Mouse (Mus musculus) forebrain, postnatal 0 days (tissue): ENCODE results near the gene Hist1h4a. TPM values are rescaled to one million over a fixed set of nuclear protein-coding genes. Genes with fewer than 3 reads are reported as not detected.
"Not testable (repeated sequence)": the region's sequence is repeated elsewhere in the genome, so short reads cannot be mapped to it uniquely, and the experiment has no call there.

Experiments used
- ATAC-seq: fragments of 200-750 bp; cut with Nextera tagmentation; 2 replicates; pipeline ENCODE4 v1.8.0; 2017; ENCODE audit warnings: mild to moderate bottlenecking, moderate library complexity
- DNase-seq: peaks from one replicate; pipeline ENCODE4 v3.0.0-alpha.2; 2015
- H3K27ac ChIP-seq: fragments of 300-500 bp; sonication (generic); 2 replicates; pipeline ENCODE4 v1.5.1; 2014; ENCODE audit warnings: low read depth, mild to moderate bottlenecking, antibody characterized with exemption, low read length, moderate library complexity, mixed read lengths
- H3K27me3 ChIP-seq: fragments of 300-500 bp; sonication (generic); 2 replicates; pipeline ENCODE4 v1.6.1; 2014; ENCODE audit warnings: mild to moderate bottlenecking, low read length, mixed read lengths; ENCODE audit not compliant: insufficient read depth
- H3K36me3 ChIP-seq: fragments of 300-500 bp; sonication (generic); 2 replicates; pipeline ENCODE4 v1.6.1; 2014; ENCODE audit warnings: mild to moderate bottlenecking, moderate library complexity; ENCODE audit not compliant: insufficient read depth
- H3K4me1 ChIP-seq: fragments of 300-500 bp; sonication (generic); 2 replicates; pipeline ENCODE4 v1.6.1; 2014; ENCODE audit warnings: antibody characterized with exemption; ENCODE audit not compliant: insufficient read depth
- H3K4me2 ChIP-seq: fragments of 300-500 bp; sonication (generic); 2 replicates; pipeline ENCODE4 v1.6.1; 2014; ENCODE audit warnings: low read depth, mild to moderate bottlenecking, moderate library complexity
- H3K4me3 ChIP-seq: fragments of 300-500 bp; sonication (generic); 2 replicates; pipeline ENCODE4 v1.5.1; 2014; ENCODE audit warnings: low read depth, low read length, mixed read lengths
- H3K9ac ChIP-seq: fragments of 300-500 bp; sonication (generic); 2 replicates; pipeline ENCODE4 v1.6.1; 2014; ENCODE audit warnings: mild to moderate bottlenecking
- H3K9me3 ChIP-seq: fragments of 300-500 bp; sonication (generic); 2 replicates; pipeline ENCODE4 v1.6.1; 2016; ENCODE audit warnings: low read length
- CTCF ChIP-seq: sonication (generic); IDR thresholded peaks from 2 replicates; pipeline ENCODE4 v1.5.1; 2016; ENCODE audit warnings: antibody characterized with exemption, control low read depth, low read depth
- WGBS: fragments of 180-500 bp; shearing (Covaris S2); extraction: QIAGEN DNeasy Blood & Tissue Kit; methylation state at CpG from one replicate; pipeline ENCODE4 v1.1.7; 2014; 5-methylcytosine and 5-hydroxymethylcytosine counted together
- polyA plus RNA-seq: library from polyadenylated mRNA; unstranded; fragments of >200 nt; fragmentation: Nextera tagmentation; extraction: Ambion mirVana; gene quantifications from 2 replicates; pipeline ENCODE4 v1.2.1, GENCODE M21; 2015
- total RNA-seq: library from RNA; depleted of rRNA; stranded (reverse); fragments of >200 nt; gene quantifications from 2 replicates; pipeline ENCODE4 v1.2.3, GENCODE M21; 2014

Gene Hist1h4a
- total and polyA plus RNA-seq, 2 experiments from 2014 or later = 303 TPM; not detected in 1

DNA sequence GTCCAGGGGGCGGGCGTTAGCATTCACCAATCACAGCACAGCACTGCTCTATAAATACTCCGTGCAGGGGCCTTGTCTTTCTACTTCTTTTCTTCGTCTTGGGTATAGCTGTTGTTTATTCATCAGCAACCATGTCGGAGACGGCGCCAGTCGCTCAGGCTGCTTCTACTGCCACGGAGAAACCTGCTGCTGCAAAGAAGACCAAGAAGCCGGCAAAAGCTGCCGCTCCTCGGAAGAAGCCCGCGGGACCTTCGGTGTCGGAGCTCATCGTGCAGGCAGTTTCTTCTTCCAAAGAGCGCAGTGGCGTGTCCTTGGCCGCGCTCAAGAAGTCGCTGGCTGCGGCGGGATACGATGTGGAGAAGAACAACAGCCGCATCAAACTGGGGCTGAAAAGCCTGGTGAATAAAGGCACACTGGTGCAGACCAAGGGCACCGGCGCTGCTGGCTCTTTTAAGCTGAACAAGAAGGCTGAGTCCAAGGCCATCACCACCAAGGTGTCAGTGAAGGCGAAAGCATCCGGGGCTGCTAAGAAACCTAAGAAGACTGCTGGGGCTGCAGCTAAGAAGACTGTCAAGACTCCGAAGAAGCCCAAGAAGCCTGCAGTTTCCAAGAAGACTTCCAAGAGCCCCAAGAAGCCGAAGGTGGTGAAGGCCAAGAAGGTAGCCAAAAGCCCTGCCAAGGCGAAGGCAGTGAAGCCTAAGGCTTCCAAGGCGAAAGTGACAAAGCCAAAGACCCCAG, 2.7 kb upstream of the Hist1h4a start, which contains the start of gene Hist1h1a:
Gene Hist1h1a, plus strand, starts transcription at position 81 of the 738 bp plus-strand sequence.
- H3K4me2 ChIP-seq = peak within 1 kb of the TSS; percentile 77
- peak; percentile 95 for DNase-seq
- H3K4me1 ChIP-seq = peaks cover 17% of the 10 kb centered on the region
- peak within 1 kb of the TSS; percentile 52 for H3K4me3 ChIP-seq
- H3K27ac ChIP-seq = peak within 1 kb of the TSS; percentile 91
- no peak for TF ChIP-seq CTCF
- peak; percentile 73 for ATAC-seq
- H3K9me3 ChIP-seq = no peaks in the 10 kb centered on the region
- H3K9ac ChIP-seq = peak within 1 kb of the TSS; percentile 66
- 4% methylated on average over 34 of the region's 34 CpGs for WGBS
- no peaks in the 10 kb centered on the region for H3K36me3 ChIP-seq
- H3K27me3 ChIP-seq = no peaks in the 10 kb centered on the region

DNA sequence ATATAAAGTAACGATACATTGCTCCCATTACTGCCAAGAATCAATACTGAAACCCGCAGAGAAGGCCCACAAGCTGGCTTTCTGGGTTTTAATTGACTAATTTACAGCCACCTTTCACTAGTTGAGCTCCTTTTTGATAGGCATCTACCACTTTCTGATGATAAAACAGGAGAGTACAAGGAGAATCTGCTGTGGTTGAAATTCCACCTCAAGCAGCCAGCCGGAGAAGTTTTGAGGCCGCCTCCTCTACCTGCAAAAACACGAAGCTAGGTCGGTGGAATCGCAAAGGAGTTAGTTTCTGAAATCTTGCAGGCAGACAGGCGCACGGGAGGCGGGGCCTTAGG, 2.2 kb upstream of the Hist1h4a start:
- Histone ChIP-seq H3K36me3 (no peaks in the 10 kb centered on the region), H3K9ac (peak overlapping the region; percentile 66), H3K4me2 (peak overlapping the region; percentile 77), H3K4me1 (peaks cover 17% of the 10 kb centered on the region), H3K27ac (peak overlapping the region; percentile 91), H3K9me3 (no peaks in the 10 kb centered on the region), H3K27me3 (no peaks in the 10 kb centered on the region), H3K4me3 (peak overlapping the region; percentile 52)
- TF ChIP-seq CTCF = no peak
- DNase-seq (no peak), ATAC-seq (no peak)
- under 1% methylated on average over 10 of the region's 10 CpGs for WGBS

- H3K27me3 ChIP-seq, H3K36me3 ChIP-seq, H3K9me3 ChIP-seq: not testable (repeated sequence)
- Histone ChIP-seq H3K27ac (peak within 1 kb of the TSS; percentile 91), H3K4me1 (peaks cover 17% of the 10 kb centered on the region), H3K4me2 (peak within 1 kb of the TSS; percentile 77), H3K9ac (peak within 1 kb of the TSS; percentile 66), H3K4me3 (peak within 1 kb of the TSS; percentile 52)
- 2% methylated on average over 24 of the region's 52 CpGs for WGBS
- peak; percentile 69 for ATAC-seq
- peak; percentile 89 for DNase-seq
Observed at GRCm38 (mm10) chr13:23761871-23762821, 1.1 kb upstream of the Hist1h4a start, which contains the start of gene Hist1h3a. Gene Hist1h3a, minus strand, starts transcription at chr13:23762386.

GRCm38 (mm10) chr13:23760240-23760971, 624 bp downstream of the Hist1h4a start:
- H3K9me3 ChIP-seq = no peaks in the 10 kb centered on the region
- 2% methylated on average over 19 of the region's 27 CpGs for WGBS
- ATAC-seq = peak; percentile 28
- H3K4me1 ChIP-seq = peaks cover 17% of the 10 kb centered on the region
- DNase-seq = peak; percentile 56
- H3K9ac ChIP-seq = peak overlapping the region; percentile 57
- H3K27me3 ChIP-seq = no peaks in the 10 kb centered on the region
- peak; percentile 47 for TF ChIP-seq CTCF
- H3K4me2 ChIP-seq = peak overlapping the region; percentile 77
- peak overlapping the region; percentile 83 for H3K27ac ChIP-seq
- H3K4me3 ChIP-seq = peak overlapping the region; percentile 52
- no peaks in the 10 kb centered on the region for H3K36me3 ChIP-seq

DNA sequence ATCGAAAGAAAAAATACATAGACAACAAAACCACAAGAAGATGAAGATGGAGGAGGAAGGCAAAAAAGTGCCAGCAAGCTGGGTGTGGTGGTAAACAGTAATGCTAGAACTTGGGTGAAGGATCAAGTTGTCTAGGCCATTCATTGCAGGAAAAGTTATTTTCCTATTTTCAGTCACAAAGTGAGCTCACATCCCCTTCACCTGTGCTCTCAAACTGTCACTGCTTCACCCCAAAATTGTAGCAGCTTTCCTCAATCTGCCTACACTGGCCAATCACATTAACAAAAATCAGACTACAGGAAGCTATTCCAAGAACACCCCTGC, 1.2 kb downstream of the Hist1h4a start:
- H3K9me3 ChIP-seq = no peaks in the 10 kb centered on the region
- H3K27me3 ChIP-seq = no peaks in the 10 kb centered on the region
- H3K9ac ChIP-seq = 0 out of 2 replicates have a peak overlapping the region, but pooled peaks have one; percentile 57
- ATAC-seq = no peak
- H3K4me2 ChIP-seq = no peak overlapping the region; the same call in 1 of the 2 replicates
- 80% methylated on average over 1 of the region's 1 CpGs for WGBS
- TF ChIP-seq CTCF = no peak
- peak overlapping the region; percentile 83; the same call in 1 of the 2 replicates for H3K27ac ChIP-seq
- peaks cover 17% of the 10 kb centered on the region for H3K4me1 ChIP-seq
- H3K4me3 ChIP-seq = no peak overlapping the region
- no peaks in the 10 kb centered on the region for H3K36me3 ChIP-seq
- no peak for DNase-seq

DNA sequence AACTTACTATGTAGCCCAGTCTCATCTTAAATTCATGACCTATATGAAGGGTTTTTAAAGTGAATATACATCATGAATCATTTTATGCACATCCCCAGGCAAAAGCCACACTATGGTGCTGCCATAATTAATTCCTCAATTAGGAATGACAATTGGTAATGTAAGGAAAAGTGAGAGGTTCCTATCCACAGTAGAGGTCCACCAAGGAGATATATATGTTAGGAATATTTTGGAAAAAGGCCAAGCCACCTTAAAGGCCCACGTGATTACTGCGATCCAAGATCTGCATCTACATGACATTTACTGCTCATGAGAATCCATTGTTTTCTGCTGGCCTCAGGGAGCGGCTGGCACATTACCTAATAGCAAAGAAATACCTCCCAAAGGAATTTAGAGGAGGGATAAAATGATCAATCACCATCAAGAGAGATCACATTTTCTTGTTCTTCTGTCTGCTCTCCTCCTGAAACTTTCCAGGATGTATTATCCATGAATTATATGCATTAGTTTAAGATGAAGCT, 1.7 kb downstream of the Hist1h4a start:
- TF ChIP-seq CTCF = no peak
- no peak overlapping the region for H3K4me2 ChIP-seq
- no peak overlapping the region for H3K9ac ChIP-seq
- H3K27me3 ChIP-seq = no peaks in the 10 kb centered on the region
- no peak overlapping the region for H3K27ac ChIP-seq
- no peak for ATAC-seq
- DNase-seq = no peak
- no peaks in the 10 kb centered on the region for H3K9me3 ChIP-seq
- H3K4me1 ChIP-seq = peaks cover 15% of the 10 kb centered on the region
- WGBS = 70% methylated on average over 3 of the region's 3 CpGs
- no peak overlapping the region for H3K4me3 ChIP-seq
- no peaks in the 10 kb centered on the region for H3K36me3 ChIP-seq
